Mouse (Mus musculus) c-Kit-positive CD71-positive TER-119-positive erythroid progenitor cells, embryonic 14.5 days (primary cell): Measurements from ENCODE around the gene Atg101.

Source experiments
- DNase-seq: peaks from one replicate; pipeline ENCODE4 v3.0.0-alpha.2; 2013; ENCODE audit warnings: low spot score

The Atg101 gene

GRCm38 (mm10) chr15:101255842-101256462 lies 28.1 kb upstream of the Atg101 start:
- DNase-seq = no peak

GRCm38 (mm10) chr15:101256463-101257206 lies 27.4 kb upstream of the Atg101 start:
- DNase-seq = no peak

- no peak for DNase-seq
Measured at GRCm38 (mm10) chr15:101258420-101258819, 25.7 kb upstream of the Atg101 start.

- DNase-seq = no peak
Measured at GRCm38 (mm10) chr15:101259922-101260321, 24.1 kb upstream of the Atg101 start.

GRCm38 (mm10) chr15:101260387-101260786 lies 23.7 kb upstream of the Atg101 start:
- no peak for DNase-seq

- DNase-seq = no peak
Measured at GRCm38 (mm10) chr15:101260874-101261622, 23.0 kb upstream of the Atg101 start.

GRCm38 (mm10) chr15:101262502-101262901 lies 21.6 kb upstream of the Atg101 start:
- DNase-seq = no peak

GRCm38 (mm10) chr15:101266132-101266963 lies 17.7 kb upstream of the Atg101 start:
- no peak for DNase-seq

GRCm38 (mm10) chr15:101267053-101268032 lies 16.7 kb upstream of the Atg101 start:
- no peak for DNase-seq

- DNase-seq = no peak
Measured at GRCm38 (mm10) chr15:101270101-101270820, 13.8 kb upstream of the Atg101 start.

GRCm38 (mm10) chr15:101271107-101271506 lies 13.0 kb upstream of the Atg101 start:
- DNase-seq = no peak

- no peak for DNase-seq
Measured at GRCm38 (mm10) chr15:101271513-101271912, 12.6 kb upstream of the Atg101 start.

- no peak for DNase-seq
Measured at GRCm38 (mm10) chr15:101274380-101274779, 9.7 kb upstream of the Atg101 start.

GRCm38 (mm10) chr15:101277351-101277899 lies 6.6 kb upstream of the Atg101 start:
- DNase-seq = no peak

- no peak for DNase-seq
Measured at GRCm38 (mm10) chr15:101278589-101278988, 5.5 kb upstream of the Atg101 start.

- no peak for DNase-seq
Measured at GRCm38 (mm10) chr15:101279430-101279999, 4.6 kb upstream of the Atg101 start.

- no peak for DNase-seq
Measured at GRCm38 (mm10) chr15:101282471-101282870, 1.6 kb upstream of the Atg101 start.

GRCm38 (mm10) chr15:101283183-101283910 lies 725 bp upstream of the Atg101 start:
- DNase-seq = peak; percentile 65
